Mouse (Mus musculus): ENCODE measurements around the gene Muc16.
A peak's percentile ranks its signal among the peaks of the same experiment; 100 is the strongest.

Gene Muc16

DNA sequence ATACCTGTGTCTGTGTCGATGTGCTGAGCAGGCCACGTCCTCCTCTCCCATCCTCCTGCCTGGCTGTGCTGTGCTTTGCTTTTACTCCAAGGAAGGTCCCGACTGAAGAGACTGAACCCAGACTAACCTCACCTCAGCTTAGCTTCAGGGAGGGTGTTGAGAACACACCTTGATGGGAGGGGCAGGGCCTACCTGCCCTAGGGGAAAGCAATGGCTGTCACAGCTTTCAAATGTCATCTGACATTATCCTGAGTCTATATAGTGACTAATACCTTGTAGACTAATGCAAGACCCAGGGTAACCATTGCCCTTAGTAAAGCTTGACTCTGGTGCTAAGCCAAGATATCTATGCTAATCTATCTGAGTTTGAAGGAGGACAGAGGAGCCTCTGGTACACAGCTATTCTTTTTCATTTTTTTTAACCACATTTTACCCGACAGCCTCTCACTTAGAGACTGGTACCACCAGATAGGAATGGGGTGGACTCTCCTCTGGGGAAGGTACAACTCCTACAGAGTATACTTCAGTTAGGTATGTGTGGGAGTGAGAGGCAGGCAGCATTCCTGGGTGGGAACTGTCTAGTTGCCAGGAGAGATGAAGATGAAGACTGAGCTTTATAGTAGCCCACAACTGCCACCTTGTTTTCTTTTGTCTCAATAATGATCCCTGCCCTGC lies at the start of gene Muc16:
TSS of gene Muc16 (minus strand) at position 51 of the 675 bp plus-strand sequence.
- DNase-seq: no peak

GRCm38 (mm10) chr9:18722712-18723099 lies 48.4 kb upstream of the Muc16 start:
- no peak for DNase-seq

DNA sequence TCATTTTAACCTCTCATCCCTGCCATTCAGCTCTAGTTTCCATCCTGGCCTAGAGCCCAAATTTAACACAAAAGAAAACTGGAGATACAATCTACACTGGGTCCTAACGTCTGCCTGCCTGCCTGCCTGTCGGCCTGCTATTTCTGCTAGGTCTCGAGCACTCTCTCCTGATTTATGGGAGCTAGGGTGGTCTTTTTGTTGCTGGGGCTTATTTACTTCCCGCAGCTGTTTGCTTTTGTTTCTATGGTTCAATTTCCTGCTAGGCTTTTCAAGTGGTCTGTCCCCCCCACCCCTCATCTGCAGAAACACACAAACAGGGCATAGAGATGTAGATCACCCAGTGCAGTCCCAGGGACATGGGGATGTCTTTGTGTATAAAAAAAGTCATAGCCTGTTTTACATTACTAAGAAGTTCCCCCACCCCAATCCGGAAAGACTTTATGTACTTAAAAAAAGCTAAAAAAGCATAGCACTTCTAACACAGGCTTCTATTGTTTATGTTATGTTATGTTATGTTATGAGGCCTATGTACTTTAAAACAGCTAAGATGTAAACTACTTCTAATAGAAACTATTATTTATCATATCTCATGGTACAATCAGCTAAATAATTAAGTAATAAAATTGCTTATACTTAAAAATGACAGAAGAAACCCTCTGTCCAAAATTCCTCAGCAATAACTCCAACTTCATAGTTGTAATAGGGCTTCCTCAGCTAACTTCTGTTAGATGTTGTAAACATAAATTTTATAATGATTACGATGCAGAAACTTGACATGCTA lies 47.8 kb upstream of the Muc16 start:
- DNase-seq: no peak

DNA sequence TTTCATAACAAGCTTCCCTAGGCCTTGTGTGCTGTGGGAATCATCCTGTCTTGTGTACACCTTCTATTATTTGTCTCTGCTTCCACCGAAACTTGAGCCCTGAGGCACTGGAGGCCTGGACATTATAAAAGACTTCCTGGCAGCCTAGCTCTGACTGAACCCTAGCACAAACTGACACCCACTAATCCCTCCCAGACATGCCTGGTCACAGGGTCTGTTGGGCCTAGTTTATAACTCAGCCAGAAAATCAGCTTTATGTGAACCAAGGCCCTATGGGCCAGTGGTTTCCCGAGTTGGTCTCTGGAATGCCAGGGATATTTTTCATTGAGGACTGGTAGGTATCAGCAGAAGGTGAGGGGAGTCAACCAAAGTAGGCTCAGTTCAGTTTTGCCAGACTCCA lies 46.7 kb upstream of the Muc16 start:
- no peak for DNase-seq

GRCm38 (mm10) chr9:18705628-18706027 lies 31.3 kb upstream of the Muc16 start:
- DNase-seq: no peak

DNA sequence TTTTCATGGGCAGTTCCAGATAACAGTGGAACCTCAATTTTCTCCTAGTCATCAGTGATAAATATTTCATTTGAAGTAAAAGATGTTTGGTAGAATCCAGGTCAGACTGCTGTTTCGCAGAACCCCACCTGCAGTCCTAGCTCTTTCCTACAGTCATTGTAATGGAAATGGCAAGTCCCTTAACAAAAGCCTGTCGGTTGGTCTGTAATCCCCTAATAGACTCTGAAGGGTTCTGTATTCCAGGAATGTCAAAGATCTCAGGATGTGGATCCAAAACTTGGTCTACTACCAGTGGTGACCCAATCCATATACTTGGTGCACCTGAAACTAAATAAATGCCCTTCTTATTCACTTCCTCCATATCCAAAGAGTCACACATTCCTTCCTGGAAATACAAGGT lies 76.0 kb downstream of the Muc16 start:
- DNase-seq: no peak

GRCm38 (mm10) chr9:18508098-18508497 lies 166.2 kb downstream of the Muc16 start:
- no peak for DNase-seq

- no peak for DNase-seq
Measured at GRCm38 (mm10) chr9:18478168-18478567, 196.2 kb downstream of the Muc16 start, which contains the start of the genes Zfp558 and Mbd3l1. Gene Zfp558 (minus strand): TSS chr9:18478268. Gene Mbd3l1 (plus strand): TSS chr9:18478359.

DNA sequence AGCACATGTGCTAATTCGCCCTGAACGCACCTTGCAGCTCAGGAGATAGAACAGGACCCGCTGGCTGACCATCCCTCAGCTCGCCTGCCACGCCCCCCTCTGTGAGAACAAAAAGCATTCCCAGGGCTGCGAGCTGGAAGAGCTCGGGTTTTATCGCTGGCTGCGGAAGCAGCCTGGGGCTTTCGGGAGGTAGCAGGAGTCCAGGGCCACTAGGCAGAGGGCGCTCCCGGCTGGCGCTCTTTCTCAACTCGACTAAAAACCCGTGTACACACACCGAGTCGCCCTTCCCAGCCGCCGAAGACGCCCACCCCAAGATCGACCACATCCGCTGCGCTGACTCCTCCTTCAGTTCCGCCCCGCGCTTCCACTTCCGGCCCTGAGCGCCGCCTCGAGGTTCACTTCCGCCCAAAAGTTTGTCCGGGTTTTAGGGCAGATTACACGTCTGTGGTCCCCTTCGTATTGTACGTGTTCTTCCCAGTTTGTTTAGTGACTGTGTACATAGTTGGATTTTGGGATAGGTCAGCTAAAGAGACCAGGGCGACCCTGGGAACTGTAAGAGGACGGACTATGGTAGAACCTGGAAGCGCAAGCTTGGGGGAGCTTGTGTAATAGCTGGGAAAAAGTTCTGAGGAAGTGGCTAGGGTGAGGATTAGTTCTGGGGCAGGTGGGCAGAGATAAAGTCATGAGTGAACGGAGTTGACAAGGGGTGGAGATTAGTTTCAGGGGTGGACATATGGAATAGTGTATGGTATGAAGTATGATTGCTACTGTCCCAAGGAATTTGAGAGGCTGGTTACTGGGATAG lies 200.8 kb downstream of the Muc16 start:
- DNase-seq: peak; percentile 39

GRCm38 (mm10) chr9:18468005-18468404 lies 206.3 kb downstream of the Muc16 start:
- DNase-seq: no peak

GRCm38 (mm10) chr9:18467350-18467749 lies 207.0 kb downstream of the Muc16 start:
- DNase-seq: no peak

GRCm38 (mm10) chr9:18456520-18456919 lies 217.8 kb downstream of the Muc16 start:
- no peak for DNase-seq
